ENCODE assay signal across 9 mouse cellular contexts in genomic region chr13:84612497-84612896, GRCm38 (mm10).
DNase-seq lines count a peak whose midpoint lies in the region; ATAC-seq lines count a peak whose summit lies in the region.
"Had no signal": no experiment of that assay in that cellular context is flagged by ENCODE, and none has a peak within 500 bp of the region (broad histone marks: within the 10 kb centered on the region; RNA-seq: fewer than 3 reads in every experiment).

No protein-coding gene starts in this region.

- H3K4me3 ChIP-seq in neural tube, embryonic 13.5 days, result no peak overlapping the region

- no peak overlapping the region for H3K27ac ChIP-seq in neural tube, embryonic 13.5 days (replicated peaks)
- H3K27ac ChIP-seq: macrophage had no signal

- H3K4me2 ChIP-seq in neural tube, embryonic 13.5 days, result no peak overlapping the region

- intact Hi-C loops in left cerebral cortex, postnatal 4 days (cut with DNase I), result loop anchor here (5.0 kb wide), 2 partner anchors 260 to 875 kb away; no protein-coding TSS in a partner anchor
- intact Hi-C loops in left cerebral cortex, postnatal 36 days (cut with DNase I), result loop anchor here (5.0 to 10.0 kb wide), 5 partner anchors 145 to 895 kb away; partner anchors contain the start of gene Tmem161b

- no peak overlapping the region for H3K9ac ChIP-seq in neural tube, embryonic 13.5 days

- peak; percentile 56; the same call in 1 of the 2 replicates for ATAC-seq in neural tube, embryonic 13.5 days (ENCODE audit: low read depth)
- no peak for ATAC-seq in CD4-positive, CD25-positive, alpha-beta regulatory T cell, adult 4 months
- ATAC-seq: intestine, postnatal 0 days had no signal

- H3K36me3 ChIP-seq in neural tube, embryonic 13.5 days, result no peaks in the 10 kb centered on the region

- 6% methylated on average over 4 of the region's 4 CpGs for WGBS in neural tube, embryonic 13.5 days

- H3K27me3 ChIP-seq in neural tube, embryonic 13.5 days, result no peaks in the 10 kb centered on the region

- no peaks in the 10 kb centered on the region for H3K9me3 ChIP-seq in neural tube, embryonic 13.5 days

- peaks cover 9% of the 10 kb centered on the region for H3K4me1 ChIP-seq in neural tube, embryonic 13.5 days (replicated peaks)

- DNase-seq in left cerebral cortex, postnatal 4 days, result peak; percentile 10
- DNase-seq in left cerebral cortex, postnatal 36 days (ENCODE audit: low spot score in 2 of 2), result no peak
- DNase-seq in embryo, embryonic 10 days (ENCODE audit: low spot score), result peak; percentile 86
- DNase-seq in forelimb bud, embryonic 11.5 days (ENCODE audit: low read depth, low spot score), result peak; percentile 3
- DNase-seq in spleen, postnatal 14 days (ENCODE audit: low spot score in 2 of 2), result no peak

Comparison
In these comparisons a context has a peak if more than half of its experiments do, and no peak if none do; other contexts are left out.
1. DNase-seq: peak in left cerebral cortex, postnatal 4 days (single experiment), embryo, embryonic 10 days (single experiment) and forelimb bud, embryonic 11.5 days (single experiment); none in left cerebral cortex, postnatal 36 days (0 of 2) and spleen, postnatal 14 days (0 of 2).